Mouse (Mus musculus): ENCODE data around the gene Cyp4f18.
"Not testable (repeated sequence)": the region's sequence is repeated elsewhere in the genome, so short reads cannot be mapped to it uniquely, and the experiment has no call there.

The Cyp4f18 gene

DNA sequence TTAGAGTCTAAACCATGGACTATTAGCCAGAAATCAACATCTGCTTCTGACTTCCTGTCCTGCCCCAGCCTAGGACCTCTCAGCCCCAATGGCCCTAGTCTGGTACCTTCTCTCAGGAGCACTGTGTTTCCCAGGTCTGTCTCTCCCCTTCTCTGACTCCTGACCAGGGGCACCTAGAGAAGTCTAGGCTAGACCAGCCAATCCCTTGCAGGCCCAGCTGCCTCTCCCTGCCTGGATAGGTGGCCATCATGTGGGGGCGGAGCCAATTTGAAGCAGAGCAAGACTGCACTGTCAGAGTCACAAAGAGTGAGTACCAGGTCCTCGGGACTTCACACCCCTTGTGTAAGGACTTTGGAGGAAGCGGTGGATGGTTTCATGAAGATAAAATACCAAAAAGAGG, at the start of gene Cyp4f18:
Cyp4f18 (minus strand) TSS at position 154 of the 400 bp plus-strand sequence.
- peaks cover 7% of the 10 kb centered on the region; the same call in 1 of the 2 replicates for H3K27me3 ChIP-seq (ENCODE audit: insufficient read depth, low read length)
- H3K9me3 ChIP-seq (ENCODE audit: low read length), result peaks cover 8% of the 10 kb centered on the region; the same call in 1 of the 2 replicates
- H3K36me3 ChIP-seq (ENCODE audit: insufficient read depth, low read length), result no peaks in the 10 kb centered on the region
- H3K4me1 ChIP-seq (replicated peaks; ENCODE audit: low read depth, low read length), result no peaks in the 10 kb centered on the region
- TF ChIP-seq NANOG (IDR thresholded peaks at IDR 0.05; ENCODE audit: borderline replicate concordance, low read length), result no peak
- no peak for TF ChIP-seq CTCF (conservative IDR thresholded peaks at IDR 0.05; ENCODE audit: low read length)
- no peak for TF ChIP-seq POU5F1 (IDR thresholded peaks at IDR 0.05; ENCODE audit: borderline replicate concordance, low read length)
- no peak within 1 kb of the TSS for H3K4me3 ChIP-seq (replicated peaks; ENCODE audit: low read length)

DNA sequence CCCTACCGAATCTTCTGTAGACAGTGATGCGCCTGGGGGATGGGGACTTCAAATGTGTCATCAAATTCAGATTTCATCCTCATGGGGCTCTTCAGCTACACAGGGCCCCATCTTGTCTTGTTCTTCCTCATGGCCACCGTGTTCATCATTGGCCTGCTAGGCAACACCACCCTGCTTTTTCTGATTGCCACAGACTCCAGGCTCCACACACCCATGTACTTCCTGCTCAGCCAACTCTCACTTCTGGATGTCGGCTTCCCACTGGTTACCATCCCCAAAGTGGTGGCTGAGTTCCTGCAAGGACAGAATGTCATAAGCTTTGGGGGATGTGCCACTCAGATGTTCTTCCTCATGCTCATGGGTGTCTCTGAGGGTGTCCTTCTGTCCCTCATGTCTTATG, 48.2 kb upstream of the Cyp4f18 start:
- H3K4me1 ChIP-seq (replicated peaks; ENCODE audit: low read depth, low read length); H3K27me3 ChIP-seq (ENCODE audit: insufficient read depth, low read length); H3K4me3 ChIP-seq (replicated peaks; ENCODE audit: low read length); H3K36me3 ChIP-seq (ENCODE audit: insufficient read depth, low read length): not testable (repeated sequence)
- peaks cover 15% of the 10 kb centered on the region for H3K9me3 ChIP-seq (ENCODE audit: low read length)

DNA sequence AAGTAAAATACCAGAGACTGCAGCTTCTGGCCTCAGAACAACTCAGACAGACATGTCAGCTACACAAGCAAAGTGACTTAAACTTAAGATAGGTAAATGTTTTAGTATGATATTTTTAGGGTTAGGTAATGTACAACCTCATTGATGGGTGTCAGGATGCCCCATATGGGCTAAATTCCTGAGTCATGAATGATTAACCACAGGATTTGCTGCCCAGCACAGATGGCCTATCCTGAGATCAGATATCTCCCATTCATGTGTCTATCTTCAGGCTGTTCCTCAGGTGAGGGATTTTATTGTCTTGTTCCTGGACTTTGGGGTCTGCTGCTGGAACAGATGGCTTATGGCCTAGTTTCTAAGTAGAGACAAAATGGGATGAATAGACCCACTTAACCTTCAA, 45.2 kb upstream of the Cyp4f18 start:
- H3K4me3 ChIP-seq (replicated peaks; ENCODE audit: low read length); H3K27me3 ChIP-seq (ENCODE audit: insufficient read depth, low read length); H3K36me3 ChIP-seq (ENCODE audit: insufficient read depth, low read length); H3K4me1 ChIP-seq (replicated peaks; ENCODE audit: low read depth, low read length): not testable (repeated sequence)
- H3K9me3 ChIP-seq (ENCODE audit: low read length), result peaks cover 15% of the 10 kb centered on the region

DNA sequence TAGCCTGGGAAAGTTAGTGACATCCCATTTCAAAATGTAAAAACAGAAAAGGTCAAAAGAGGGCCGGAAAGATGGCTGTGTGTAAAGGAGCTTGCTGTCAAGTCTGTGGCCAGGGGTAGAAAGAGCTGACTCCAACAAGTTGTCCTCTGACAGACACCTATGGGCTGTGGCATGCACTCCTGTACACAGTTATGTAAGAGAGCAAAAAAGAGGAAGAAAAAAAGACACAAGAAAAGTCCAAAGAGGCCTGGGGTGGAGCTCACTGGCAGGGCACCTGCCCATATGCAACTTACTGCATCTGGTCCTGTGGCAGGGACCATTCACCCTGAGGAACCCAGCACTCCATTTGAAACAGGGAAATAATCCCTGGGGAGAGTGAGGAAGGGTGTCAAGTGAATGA, 33.1 kb upstream of the Cyp4f18 start:
- no peak for TF ChIP-seq POU5F1 (IDR thresholded peaks at IDR 0.05; ENCODE audit: borderline replicate concordance, low read length)
- TF ChIP-seq NANOG (IDR thresholded peaks at IDR 0.05; ENCODE audit: borderline replicate concordance, low read length), result no peak
- TF ChIP-seq CTCF (conservative IDR thresholded peaks at IDR 0.05; ENCODE audit: low read length), result no peak
- no peaks in the 10 kb centered on the region for H3K4me1 ChIP-seq (replicated peaks; ENCODE audit: low read depth, low read length)
- no peaks in the 10 kb centered on the region for H3K36me3 ChIP-seq (ENCODE audit: insufficient read depth, low read length)
- no peaks in the 10 kb centered on the region for H3K9me3 ChIP-seq (ENCODE audit: low read length)
- no peaks in the 10 kb centered on the region for H3K27me3 ChIP-seq (ENCODE audit: insufficient read depth, low read length)
- H3K4me3 ChIP-seq (replicated peaks; ENCODE audit: low read length), result no peak overlapping the region

DNA sequence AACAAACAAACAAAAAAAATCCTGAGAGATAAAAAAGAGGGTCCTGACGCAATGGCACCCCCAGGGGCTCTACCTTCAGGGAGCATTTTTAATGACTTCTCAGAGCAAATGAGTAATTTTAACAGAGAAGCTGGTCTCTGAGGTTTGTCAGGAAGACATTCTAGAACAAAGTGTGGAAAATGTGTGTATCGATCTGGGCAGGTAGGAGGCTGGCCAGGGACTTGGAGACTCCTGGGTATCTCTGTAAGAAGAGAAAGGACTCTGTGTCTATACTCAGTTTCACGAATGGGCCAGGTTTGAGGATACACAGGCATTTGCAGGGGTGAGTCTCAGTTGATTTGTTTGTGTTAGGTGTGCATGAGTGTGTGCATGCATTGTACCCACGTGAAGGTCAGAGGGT, 31.5 kb upstream of the Cyp4f18 start, which contains the start of gene Olfr372:
Olfr372 (plus strand) TSS at position 301 of the 400 bp plus-strand sequence.
- not testable (repeated sequence) for H3K27me3 ChIP-seq (ENCODE audit: insufficient read depth, low read length); H3K9me3 ChIP-seq (ENCODE audit: low read length); H3K36me3 ChIP-seq (ENCODE audit: insufficient read depth, low read length); H3K4me1 ChIP-seq (replicated peaks; ENCODE audit: low read depth, low read length); H3K4me3 ChIP-seq (replicated peaks; ENCODE audit: low read length)

DNA sequence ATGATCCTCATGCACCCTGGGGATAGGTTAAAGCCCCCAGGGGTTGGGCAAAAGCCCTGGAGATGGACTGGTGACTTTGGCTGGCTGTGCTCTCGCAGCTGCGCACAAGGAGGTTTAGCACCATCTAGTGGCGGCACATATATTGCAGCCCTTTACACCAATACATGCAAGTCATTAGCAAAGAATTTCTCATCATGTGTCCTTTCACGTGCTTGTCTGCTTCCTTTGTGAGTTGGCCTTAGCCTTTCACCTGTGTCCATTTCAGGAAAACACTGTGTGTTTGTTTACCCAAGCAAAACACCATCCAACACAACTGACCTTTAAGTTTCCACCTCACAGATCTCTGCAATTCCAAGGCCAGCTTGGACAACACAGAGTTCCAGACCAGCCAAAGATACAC, 23.5 kb upstream of the Cyp4f18 start:
- H3K4me1 ChIP-seq (replicated peaks; ENCODE audit: low read depth, low read length); H3K9me3 ChIP-seq (ENCODE audit: low read length); H3K36me3 ChIP-seq (ENCODE audit: insufficient read depth, low read length); H3K27me3 ChIP-seq (ENCODE audit: insufficient read depth, low read length); H3K4me3 ChIP-seq (replicated peaks; ENCODE audit: low read length): not testable (repeated sequence)

DNA sequence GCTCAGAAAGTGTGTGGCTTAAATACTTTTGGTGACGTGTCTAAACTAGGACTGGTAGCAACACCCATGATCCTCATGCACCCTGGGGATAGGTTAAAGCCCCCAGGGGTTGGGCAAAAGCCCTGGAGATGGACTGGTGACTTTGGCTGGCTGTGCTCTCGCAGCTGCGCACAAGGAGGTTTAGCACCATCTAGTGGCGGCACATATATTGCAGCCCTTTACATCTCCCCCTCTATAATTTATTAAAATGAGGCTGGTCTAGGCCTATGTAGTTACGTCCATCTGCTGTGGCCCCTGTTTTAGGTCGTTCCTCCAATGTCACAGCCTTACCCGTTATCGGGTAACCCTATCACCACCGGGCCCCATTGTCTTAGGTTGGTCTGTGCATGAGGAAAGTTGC, 15.5 kb upstream of the Cyp4f18 start:
- H3K9me3 ChIP-seq (ENCODE audit: low read length); H3K4me3 ChIP-seq (replicated peaks; ENCODE audit: low read length): not testable (repeated sequence)

DNA sequence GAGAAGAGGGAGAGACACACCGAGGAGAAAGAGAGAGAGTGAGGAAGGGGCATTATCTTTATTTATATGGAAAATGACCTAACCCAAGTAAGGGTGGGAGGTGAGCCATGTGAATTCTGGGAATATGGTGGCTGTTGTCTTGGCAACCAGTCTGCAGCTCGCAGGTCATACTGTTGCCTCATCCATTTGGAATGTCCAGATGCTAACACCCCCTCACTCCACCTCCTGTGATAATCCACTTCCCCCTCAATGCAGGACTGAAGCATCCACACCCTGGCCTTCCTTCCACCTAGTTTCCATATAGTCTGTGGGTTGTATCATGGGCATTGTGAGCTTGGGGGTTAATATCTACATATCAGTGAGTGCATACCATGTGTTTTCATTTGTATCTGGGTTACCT, 10.4 kb upstream of the Cyp4f18 start:
- TF ChIP-seq NANOG (IDR thresholded peaks at IDR 0.05; ENCODE audit: borderline replicate concordance, low read length) (no peak), POU5F1 (IDR thresholded peaks at IDR 0.05; ENCODE audit: borderline replicate concordance, low read length) (no peak), CTCF (conservative IDR thresholded peaks at IDR 0.05; ENCODE audit: low read length) (no peak)

More for the DNA sequence above, 15.5 kb upstream of the Cyp4f18 start:
- H3K36me3 ChIP-seq (ENCODE audit: insufficient read depth, low read length); H3K4me1 ChIP-seq (replicated peaks; ENCODE audit: low read depth, low read length); H3K27me3 ChIP-seq (ENCODE audit: insufficient read depth, low read length): not testable (repeated sequence)

DNA sequence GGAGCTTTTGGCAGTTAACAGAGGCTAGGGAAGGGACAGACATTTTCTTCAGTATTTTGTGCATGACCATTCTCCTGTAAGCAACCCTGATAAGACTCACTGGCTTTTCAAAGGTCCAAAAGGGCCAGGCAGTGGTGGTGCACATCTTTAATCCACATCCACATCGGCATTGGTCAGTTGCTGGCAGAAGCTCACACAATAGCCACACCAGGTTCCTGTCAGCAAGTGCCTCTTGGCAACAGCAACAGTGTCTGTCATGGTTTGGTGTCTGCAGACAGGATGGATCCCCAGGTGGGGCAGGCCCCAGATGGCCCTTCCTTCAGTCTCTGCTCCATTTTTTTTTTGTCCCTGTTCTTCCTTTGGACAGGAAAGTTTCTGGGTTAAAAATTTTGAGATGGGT, 9.6 kb upstream of the Cyp4f18 start:
- not testable (repeated sequence) for H3K4me3 ChIP-seq (replicated peaks; ENCODE audit: low read length); H3K4me1 ChIP-seq (replicated peaks; ENCODE audit: low read depth, low read length)

More for the DNA sequence above, 10.4 kb upstream of the Cyp4f18 start:
- Histone ChIP-seq H3K4me1 (replicated peaks; ENCODE audit: low read depth, low read length) (no peaks in the 10 kb centered on the region), H3K4me3 (replicated peaks; ENCODE audit: low read length) (no peak overlapping the region), H3K36me3 (ENCODE audit: insufficient read depth, low read length) (no peaks in the 10 kb centered on the region), H3K9me3 (ENCODE audit: low read length) (no peaks in the 10 kb centered on the region), H3K27me3 (ENCODE audit: insufficient read depth, low read length) (no peaks in the 10 kb centered on the region)

DNA sequence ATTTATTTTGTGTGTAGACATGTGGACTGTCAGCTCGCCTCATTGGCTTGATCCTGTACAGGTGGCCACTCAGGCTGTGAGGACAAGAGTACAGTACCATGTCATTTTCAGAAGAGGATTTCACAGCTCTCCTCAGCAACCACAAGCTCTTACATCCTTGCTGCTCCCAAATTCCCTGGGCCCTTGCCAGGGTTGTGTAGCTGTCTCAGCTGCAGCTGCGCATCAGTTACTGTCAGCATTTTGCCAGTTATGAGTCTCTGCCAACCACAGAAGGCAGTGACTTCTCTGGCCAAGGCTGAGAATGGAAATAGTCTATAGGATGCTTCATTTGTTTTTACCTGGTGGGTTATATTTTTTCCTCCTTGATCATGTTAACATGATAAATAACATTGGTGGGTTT, 8.7 kb upstream of the Cyp4f18 start:
- Histone ChIP-seq H3K4me1 (replicated peaks; ENCODE audit: low read depth, low read length) (no peaks in the 10 kb centered on the region), H3K9me3 (ENCODE audit: low read length) (no peaks in the 10 kb centered on the region), H3K4me3 (replicated peaks; ENCODE audit: low read length) (no peak overlapping the region), H3K36me3 (ENCODE audit: insufficient read depth, low read length) (no peaks in the 10 kb centered on the region), H3K27me3 (ENCODE audit: insufficient read depth, low read length) (no peaks in the 10 kb centered on the region)
- no peak for TF ChIP-seq NANOG (IDR thresholded peaks at IDR 0.05; ENCODE audit: borderline replicate concordance, low read length)
- TF ChIP-seq CTCF (conservative IDR thresholded peaks at IDR 0.05; ENCODE audit: low read length), result no peak

More for the DNA sequence above, 9.6 kb upstream of the Cyp4f18 start:
- H3K36me3 ChIP-seq (ENCODE audit: insufficient read depth, low read length); H3K9me3 ChIP-seq (ENCODE audit: low read length); H3K27me3 ChIP-seq (ENCODE audit: insufficient read depth, low read length): not testable (repeated sequence)

DNA sequence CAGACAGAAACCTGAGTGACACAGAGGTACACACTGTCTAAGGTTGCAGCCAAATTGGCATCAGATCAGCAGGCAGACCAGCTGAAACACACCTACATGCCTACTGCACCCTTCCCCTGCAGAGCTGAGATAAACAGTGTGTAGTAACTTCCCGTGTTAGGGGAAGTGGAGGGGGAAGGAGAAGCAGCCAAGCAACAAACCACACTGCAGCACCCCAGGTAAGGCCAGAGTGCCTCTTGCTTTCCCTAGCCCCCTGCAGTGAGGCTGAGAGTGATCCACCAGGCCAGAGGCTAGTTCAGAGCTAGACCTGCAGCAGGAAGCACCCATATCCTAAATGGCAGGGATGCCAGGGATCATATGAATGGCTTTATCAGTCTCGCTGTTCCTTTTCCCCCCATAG, 7.9 kb upstream of the Cyp4f18 start:
- not testable (repeated sequence) for H3K36me3 ChIP-seq (ENCODE audit: insufficient read depth, low read length); H3K4me3 ChIP-seq (replicated peaks; ENCODE audit: low read length); H3K9me3 ChIP-seq (ENCODE audit: low read length); H3K4me1 ChIP-seq (replicated peaks; ENCODE audit: low read depth, low read length); H3K27me3 ChIP-seq (ENCODE audit: insufficient read depth, low read length)

DNA sequence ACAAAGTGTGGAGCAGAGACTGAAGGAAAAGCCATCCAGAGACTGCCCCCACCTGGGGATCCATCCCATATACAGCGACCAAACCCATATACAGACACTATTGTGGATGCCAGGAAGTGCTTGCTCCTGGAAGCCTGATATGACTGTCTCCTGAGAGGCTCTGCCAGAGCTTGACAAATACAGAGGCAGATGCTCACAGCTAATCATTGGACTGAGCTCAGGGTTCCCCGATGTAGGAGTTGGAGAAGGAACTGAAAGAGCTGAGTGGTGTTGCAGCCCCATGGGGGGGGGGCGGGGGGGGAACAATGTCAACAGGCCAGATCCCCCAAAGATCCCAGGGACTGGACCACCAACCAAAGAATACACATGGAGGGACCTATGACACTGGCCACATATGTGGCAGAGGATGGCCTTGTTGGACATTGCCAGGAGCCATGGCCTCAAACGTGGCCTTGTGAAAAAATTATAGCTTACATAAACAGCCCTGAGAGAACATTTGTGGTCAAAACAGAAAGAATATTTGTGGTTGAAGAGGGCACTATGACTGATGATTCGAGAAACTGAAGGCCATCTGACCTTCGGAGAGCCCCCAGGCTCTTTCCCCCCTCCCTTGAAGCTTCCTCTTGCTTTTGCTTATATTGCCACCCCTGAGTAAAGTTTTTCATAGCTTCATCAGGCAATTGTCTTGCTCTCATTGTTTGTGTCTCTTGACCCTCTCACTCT, 4.2 kb upstream of the Cyp4f18 start:
- H3K36me3 ChIP-seq (ENCODE audit: insufficient read depth, low read length); H3K9me3 ChIP-seq (ENCODE audit: low read length); H3K4me1 ChIP-seq (replicated peaks; ENCODE audit: low read depth, low read length); H3K4me3 ChIP-seq (replicated peaks; ENCODE audit: low read length); H3K27me3 ChIP-seq (ENCODE audit: insufficient read depth, low read length): not testable (repeated sequence)

Data from E14TG2a.4 (cell line).